Mouse (Mus musculus) spleen, postnatal 4 days (tissue): ENCODE measurements at regions not wholly inside any gene's neighbourhood (a gene's known extent, or its start where the extent isn't known, plus 50 kb on each side); places are given as distances from the start of the nearest gene placed in this dataset.

Experiments
- DNase-seq, 2 experiments: peaks; one replicate each; pipeline ENCODE4 v3.0.0; 2022; ENCODE audit warnings: low spot score in 2 of 2

- no peak for DNase-seq
Measured at GRCm38 (mm10) chr1:133549816-133550215, 60.3 kb downstream of the Snrpe start.

GRCm38 (mm10) chr1:133548971-133549370, 61.1 kb downstream of the Snrpe start:
- DNase-seq, result no peak

GRCm38 (mm10) chr1:133547541-133547940, 62.5 kb downstream of the Snrpe start:
- no peak for DNase-seq

GRCm38 (mm10) chr1:133544996-133545395, 65.1 kb downstream of the Snrpe start:
- DNase-seq, result no peak

- DNase-seq, result no peak
Measured at GRCm38 (mm10) chr1:133543751-133544150, 66.3 kb downstream of the Snrpe start.

- DNase-seq, result no peak
Measured at GRCm38 (mm10) chr1:133541996-133542775, 67.9 kb downstream of the Snrpe start.

GRCm38 (mm10) chr1:133530698-133531097, 79.4 kb downstream of the Snrpe start:
- DNase-seq, result no peak

- DNase-seq, result no peak
Measured at GRCm38 (mm10) chr1:133529817-133530216, 80.3 kb downstream of the Snrpe start.

- no peak for DNase-seq
Measured at GRCm38 (mm10) chr1:133527651-133528385, 82.3 kb downstream of the Snrpe start.

- DNase-seq, result no peak
Measured at GRCm38 (mm10) chr1:133522825-133523224, 87.3 kb downstream of the Snrpe start.

- DNase-seq, result no peak
Measured at GRCm38 (mm10) chr1:133520652-133521051, 89.4 kb downstream of the Snrpe start.

- DNase-seq, result no peak
Measured at GRCm38 (mm10) chr1:133517020-133517419, 92.8 kb upstream of the Sox13 start.

- no peak for DNase-seq
Measured at GRCm38 (mm10) chr1:133504116-133504515, 79.9 kb upstream of the Sox13 start.

- DNase-seq, result no peak
Measured at GRCm38 (mm10) chr1:133503336-133503735, 79.2 kb upstream of the Sox13 start.

GRCm38 (mm10) chr1:133501016-133501415, 76.8 kb upstream of the Sox13 start:
- no peak for DNase-seq

GRCm38 (mm10) chr1:133492986-133493741, 69.0 kb upstream of the Sox13 start:
- peak; percentile 27 to 70 for DNase-seq

GRCm38 (mm10) chr1:133492291-133492985, 68.3 kb upstream of the Sox13 start:
- DNase-seq, result peak in 1 of 2 experiments; percentile 61

GRCm38 (mm10) chr1:133491857-133492290, 67.7 kb upstream of the Sox13 start:
- DNase-seq, result no peak

GRCm38 (mm10) chr1:133487171-133487901, 63.2 kb upstream of the Sox13 start:
- DNase-seq, result no peak

GRCm38 (mm10) chr1:133486370-133486769, 62.2 kb upstream of the Sox13 start:
- DNase-seq, result no peak

GRCm38 (mm10) chr1:133482891-133483290, 58.7 kb upstream of the Sox13 start:
- no peak for DNase-seq
